Mouse (Mus musculus) cerebellum, adult 11 months (tissue): ENCODE data around the gene Kcnt2.

Source experiments
- DNase-seq: peaks from one replicate; pipeline ENCODE4 v3.0.0; 2022

Gene Kcnt2

GRCm38 (mm10) chr1:140531285-140531908 is 285.4 kb downstream of the Kcnt2 start:
- no peak for DNase-seq

DNA sequence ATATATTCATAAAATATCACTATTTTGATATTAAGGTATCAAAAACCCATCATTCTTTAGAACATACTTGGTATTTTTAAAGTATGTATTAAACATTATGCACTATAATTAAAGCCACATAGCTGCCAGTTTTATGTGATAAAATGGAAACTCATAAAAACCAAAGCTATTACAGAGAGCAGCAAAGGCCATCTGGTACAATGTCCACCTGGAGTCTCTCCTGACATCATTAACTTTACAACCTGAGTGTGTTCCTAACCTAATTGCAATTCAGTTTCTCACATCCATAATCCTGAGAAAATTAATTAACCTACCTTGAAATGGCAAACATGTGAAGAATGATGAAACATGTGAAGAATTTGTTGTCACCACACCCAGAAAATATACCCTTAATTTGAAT is 288.9 kb downstream of the Kcnt2 start:
- no peak for DNase-seq

GRCm38 (mm10) chr1:140542066-140542465 is 296.1 kb downstream of the Kcnt2 start:
- no peak for DNase-seq

GRCm38 (mm10) chr1:140548711-140549110 is 302.8 kb downstream of the Kcnt2 start:
- DNase-seq: no peak

- DNase-seq: no peak
Measured at GRCm38 (mm10) chr1:140560801-140561200, 314.8 kb downstream of the Kcnt2 start.

DNA sequence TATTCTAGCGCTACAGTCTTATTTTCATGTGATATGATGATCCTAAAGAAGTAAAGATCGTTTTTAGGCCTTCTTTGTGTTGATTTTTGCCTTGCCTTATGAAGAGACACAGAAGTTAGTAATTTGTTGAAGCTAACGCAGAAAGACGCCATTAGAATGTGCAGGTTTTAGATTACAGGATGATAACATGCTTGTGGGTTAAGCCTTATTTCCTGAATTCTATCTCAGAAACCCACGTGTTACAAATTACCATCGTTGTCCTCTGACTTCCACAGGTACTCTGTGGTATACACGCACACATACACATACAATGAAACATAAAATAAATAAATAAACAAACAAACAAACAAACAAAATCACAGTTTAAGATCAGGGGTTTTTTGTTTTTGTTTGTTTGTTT is 326.2 kb downstream of the Kcnt2 start:
- no peak for DNase-seq

- no peak for DNase-seq
Measured at GRCm38 (mm10) chr1:140578607-140579006, 332.6 kb downstream of the Kcnt2 start.

DNA sequence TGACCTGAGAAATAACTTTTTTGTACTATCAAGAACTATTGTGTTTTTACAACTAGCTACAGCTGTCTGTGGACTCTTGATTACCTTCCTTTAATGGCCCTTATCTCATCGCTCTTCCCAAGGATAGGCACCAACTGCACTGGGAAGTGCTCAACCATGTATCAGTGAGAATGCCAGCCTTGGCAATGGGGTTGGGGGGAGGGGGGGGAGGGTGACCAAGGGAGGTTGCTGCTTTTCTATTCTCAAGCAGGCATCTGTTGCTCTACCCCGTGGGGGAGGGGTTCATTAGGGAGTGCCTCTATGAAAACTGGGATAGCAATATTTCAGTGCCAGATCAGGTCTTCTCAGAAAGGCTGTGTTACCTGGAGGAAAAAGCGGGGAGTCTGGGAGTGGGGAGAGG is 342.3 kb downstream of the Kcnt2 start:
- no peak for DNase-seq

DNA sequence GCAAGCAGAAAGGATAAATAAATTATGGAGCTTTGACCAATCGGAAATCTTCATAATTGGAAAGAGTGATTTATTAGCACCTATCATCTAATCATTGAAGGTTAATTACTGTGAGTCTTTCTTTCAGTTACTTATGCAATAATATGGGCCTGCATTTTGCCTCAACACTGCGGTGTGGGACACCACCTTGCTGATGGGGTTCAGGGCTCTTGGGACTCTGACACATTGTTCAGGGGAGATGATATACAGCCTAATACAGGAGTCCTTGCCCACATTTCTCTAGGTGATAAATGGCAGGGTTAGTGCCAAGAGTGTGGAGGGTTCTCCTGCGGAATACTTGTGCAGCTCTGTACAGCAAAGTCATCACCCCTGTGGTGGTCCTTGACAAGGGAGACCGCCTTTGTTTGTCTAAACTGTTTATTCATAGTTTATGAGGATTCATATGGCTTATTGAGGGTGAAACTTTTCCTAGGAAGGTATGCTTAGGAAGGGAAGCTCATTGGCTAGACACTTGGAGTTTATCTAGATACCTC is 362.9 kb downstream of the Kcnt2 start:
- DNase-seq: no peak

DNA sequence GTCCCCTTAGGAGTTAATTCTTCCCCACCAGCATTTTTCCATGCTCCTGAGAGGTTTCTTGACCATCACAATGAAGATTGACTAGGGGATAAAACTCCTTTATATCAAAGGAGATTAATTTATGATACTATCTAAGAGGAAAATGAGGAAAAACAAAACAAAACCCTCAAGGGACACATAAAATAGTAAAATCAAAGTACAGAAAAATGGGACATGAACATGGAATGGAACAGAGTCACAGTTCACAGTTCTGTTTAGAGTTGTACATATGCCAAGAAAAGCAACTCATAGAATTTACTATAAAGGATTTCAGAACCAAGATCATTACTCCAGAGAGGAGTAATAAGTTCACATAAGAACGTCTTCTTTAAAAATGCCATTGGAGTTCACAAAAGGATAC is 367.1 kb downstream of the Kcnt2 start:
- DNase-seq: no peak

GRCm38 (mm10) chr1:140614840-140615239 is 368.9 kb downstream of the Kcnt2 start:
- no peak for DNase-seq

GRCm38 (mm10) chr1:140618164-140618563 is 372.2 kb downstream of the Kcnt2 start:
- no peak for DNase-seq

GRCm38 (mm10) chr1:140624918-140625317 is 379.0 kb downstream of the Kcnt2 start:
- no peak for DNase-seq

DNA sequence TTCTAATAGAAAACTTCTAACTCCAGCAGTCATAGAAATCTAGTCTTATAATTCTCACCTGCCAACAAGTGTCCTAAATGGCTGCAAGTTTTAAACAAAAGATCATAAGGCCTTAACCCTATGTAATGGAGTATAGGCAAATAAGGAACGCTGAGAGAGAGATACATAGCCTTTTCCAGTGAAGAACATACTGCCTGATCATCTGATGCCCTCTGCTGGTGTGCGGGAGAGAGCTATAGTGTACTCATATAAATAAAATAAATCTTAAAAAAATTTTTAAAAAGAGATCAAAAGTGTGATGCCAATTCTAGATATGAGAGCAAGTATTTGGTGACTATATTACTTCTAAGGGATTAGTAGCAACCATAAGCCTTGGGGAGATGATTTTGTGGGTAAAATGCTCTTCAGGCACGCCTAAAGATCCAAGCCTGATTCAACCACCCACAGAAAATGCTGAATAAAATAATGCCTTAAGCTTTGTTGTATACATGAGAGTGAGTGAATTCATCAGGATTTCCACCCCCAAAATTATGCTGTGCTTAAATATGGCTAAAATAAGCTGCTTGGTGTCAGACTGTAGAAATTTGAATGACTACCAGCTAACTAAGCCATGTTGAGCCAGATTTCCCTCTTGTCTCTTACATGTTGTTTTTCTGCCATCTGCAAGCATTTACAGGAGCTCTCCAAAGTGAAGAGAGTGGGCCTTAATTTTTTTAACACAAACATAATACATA is 413.8 kb downstream of the Kcnt2 start:
- DNase-seq: no peak

DNA sequence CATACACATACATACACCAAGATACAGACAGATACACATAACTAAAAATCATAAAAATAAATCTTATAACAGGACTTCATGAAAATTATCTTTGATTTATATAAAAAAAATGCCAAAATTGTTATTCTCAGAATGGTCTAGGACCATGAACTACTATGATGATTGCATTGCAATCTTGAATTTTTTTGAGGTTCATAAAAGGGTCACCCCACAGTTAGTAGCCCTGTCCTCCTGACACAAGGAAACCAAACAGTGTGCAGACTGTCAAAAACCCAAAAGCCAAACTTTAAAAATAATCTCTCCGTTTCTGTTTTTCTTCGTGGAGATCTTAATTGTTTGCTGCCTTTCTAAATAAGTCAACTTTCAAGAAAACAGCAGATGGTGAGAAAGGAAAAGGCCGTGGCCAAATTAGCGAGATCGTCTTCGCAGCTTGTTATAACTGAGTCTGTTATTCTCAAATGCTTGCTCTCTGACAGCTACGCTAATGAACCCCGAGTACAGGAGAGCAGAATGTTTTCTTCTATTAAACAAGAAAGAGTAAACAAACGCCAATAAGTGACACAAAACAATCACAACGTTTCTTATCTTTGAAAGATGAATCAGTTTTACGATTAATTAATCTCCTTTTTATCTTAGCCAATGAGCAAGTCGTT is 414.9 kb downstream of the Kcnt2 start:
- no peak for DNase-seq

DNA sequence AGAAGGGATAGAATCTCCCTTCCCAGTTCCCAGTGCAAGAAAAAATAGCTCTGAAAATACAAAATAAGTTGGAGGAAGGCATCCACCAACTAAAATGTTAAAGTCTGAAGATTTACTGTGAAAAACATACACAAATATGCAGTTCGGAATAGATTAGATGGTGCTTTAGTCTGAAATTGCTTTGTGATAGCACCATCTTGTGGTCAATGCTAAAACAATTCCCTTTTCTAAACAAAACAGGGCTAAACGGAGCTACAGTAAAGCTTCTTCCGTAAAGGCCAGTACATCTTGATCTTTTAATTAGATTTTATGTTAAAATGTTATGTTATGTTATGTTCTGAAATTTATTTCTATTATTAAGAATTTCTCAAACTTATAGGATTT is 415.4 kb downstream of the Kcnt2 start:
- DNase-seq: no peak
